Mouse (Mus musculus) heart, adult 10 weeks (tissue): ENCODE results near the gene Plin3. TPM values are rescaled to one million over a fixed set of nuclear protein-coding genes. Genes with fewer than 3 reads are reported as not detected.

Experiments used
- polyA plus RNA-seq: library from polyadenylated mRNA; stranded (reverse); fragments of 350-450 nt; fragmentation: Illumina TruSeq; extraction: RNeasy Lipid Tissue Mini Kit (QIAGEN cat#74804); gene quantifications from one replicate; pipeline ENCODE4 v1.2.3, GENCODE M21; 2014; ENCODE audit warnings: low read depth, low replicate concordance

Plin3 gene
- 98.2 TPM for polyA plus RNA-seq

GRCm38 (mm10) chr17:56292531-56293222 lies at the start of gene Plin3:
Plin3 (minus strand) TSS chr17:56292873.

GRCm38 (mm10) chr17:56325450-56326152 lies 32.9 kb upstream of the Plin3 start, which contains the start of gene Kdm4b:
Kdm4b (plus strand) TSS chr17:56326062.

GRCm38 (mm10) chr17:56303160-56303846 lies 10.6 kb upstream of the Plin3 start, which contains the start of gene Uhrf1:
Uhrf1 (plus strand) TSS chr17:56303321.

GRCm38 (mm10) chr17:56300186-56300585 lies 7.5 kb upstream of the Plin3 start, which contains the start of gene Arrdc5:
Arrdc5 (minus strand) TSS chr17:56300286.

GRCm38 (mm10) chr17:56276643-56277566 lies 15.8 kb downstream of the Plin3 start, which contains the start of gene Ticam1:
Ticam1 (minus strand) TSS chr17:56276786.

GRCm38 (mm10) chr17:56256239-56256881 lies 36.3 kb downstream of the Plin3 start, which contains the start of gene Fem1a:
Fem1a (plus strand) TSS chr17:56256810.

Other genes starting within 250 kb of the Plin3 start
- gene Ubxn6, start 217.8 kb downstream of the Plin3 start, polyA plus RNA-seq = 62.5 TPM
- 54.3 TPM for gene Hdgfl2, start 213.2 kb downstream of the Plin3 start, polyA plus RNA-seq
- gene Plin4, start 183.1 kb downstream of the Plin3 start, polyA plus RNA-seq = 155 TPM
- gene Plin5, start 175.3 kb downstream of the Plin3 start, polyA plus RNA-seq = 129 TPM
- 41.9 TPM for gene Lrg1, start 170.9 kb downstream of the Plin3 start, polyA plus RNA-seq
- gene Sema6b, start 152.5 kb downstream of the Plin3 start, polyA plus RNA-seq = 5.3 TPM
- 1.0 TPM for gene Tnfaip8l1, start 130.4 kb downstream of the Plin3 start, polyA plus RNA-seq
- 29.3 TPM for gene Mydgf, start 109.0 kb downstream of the Plin3 start, polyA plus RNA-seq
- gene Dpp9, start 74.0 kb downstream of the Plin3 start, polyA plus RNA-seq = 33.3 TPM
- gene Fem1a, start 36.1 kb downstream of the Plin3 start, polyA plus RNA-seq = 87.5 TPM
- gene Ticam1, start 16.1 kb downstream of the Plin3 start, polyA plus RNA-seq = 6.8 TPM
- not detected for gene Arrdc5, start 7.4 kb upstream of the Plin3 start, polyA plus RNA-seq
- 0.84 TPM for gene Uhrf1, start 10.4 kb upstream of the Plin3 start, polyA plus RNA-seq
- gene Kdm4b, start 33.2 kb upstream of the Plin3 start, polyA plus RNA-seq = 21.0 TPM
- gene Ptprs, start 183.6 kb upstream of the Plin3 start, polyA plus RNA-seq = 46.2 TPM
- gene Znrf4, start 219.6 kb upstream of the Plin3 start, polyA plus RNA-seq = not detected